Mouse (Mus musculus) hindbrain, embryonic 15.5 days (tissue): ENCODE results near the gene Mindy4. TPM values are rescaled to one million over a fixed set of nuclear protein-coding genes. Genes with fewer than 3 reads are reported as not detected.

ENCODE experiments used
- ATAC-seq: fragments of 200-750 bp; cut with Nextera tagmentation; 2 replicates; pipeline ENCODE4 v1.8.0; 2017; ENCODE audit warnings: low read depth, moderate number of reproducible peaks, moderate TSS enrichment; ENCODE audit not compliant: low FRiP score
- H3K27ac ChIP-seq: fragments of 300-500 bp; sonication (generic); replicated peaks from 2 replicates; pipeline ENCODE4 v1.5.1; 2015; ENCODE audit warnings: mild to moderate bottlenecking, inconsistent platforms
- H3K27me3 ChIP-seq: fragments of 300-500 bp; sonication (generic); 2 replicates; pipeline ENCODE4 v1.6.1; 2015; ENCODE audit warnings: control low read depth, inconsistent platforms
- H3K36me3 ChIP-seq: fragments of 300-500 bp; sonication (generic); 2 replicates; pipeline ENCODE4 v1.6.1; 2015; ENCODE audit warnings: control low read depth, inconsistent platforms
- H3K4me1 ChIP-seq: fragments of 300-500 bp; sonication (generic); replicated peaks from 2 replicates; pipeline ENCODE4 v1.6.1; 2015; ENCODE audit warnings: control low read depth, inconsistent platforms
- H3K4me2 ChIP-seq: fragments of 300-500 bp; sonication (generic); 2 replicates; pipeline ENCODE4 v1.6.1; 2015; ENCODE audit warnings: moderate library complexity, mild to moderate bottlenecking, inconsistent platforms
- H3K4me3 ChIP-seq: fragments of 300-500 bp; sonication (generic); 2 replicates; pipeline ENCODE4 v1.5.1; 2015; ENCODE audit warnings: mild to moderate bottlenecking, inconsistent platforms
- H3K9ac ChIP-seq: fragments of 300-500 bp; sonication (generic); 2 replicates; pipeline ENCODE4 v1.6.1; 2015; ENCODE audit warnings: inconsistent platforms
- H3K9me3 ChIP-seq: fragments of 300-500 bp; sonication (generic); 2 replicates; pipeline ENCODE4 v1.6.1; 2016; ENCODE audit warnings: control low read depth, inconsistent platforms
- WGBS: fragments of 180-500 bp; shearing (Covaris S2); methylation state at CpG from one replicate; pipeline ENCODE4 v1.1.7; 2015; 5-methylcytosine and 5-hydroxymethylcytosine counted together
- polyA plus RNA-seq: library from polyadenylated mRNA; unstranded; fragments of >200 nt; fragmentation: Nextera tagmentation; extraction: Ambion mirVana; gene quantifications from 2 replicates; pipeline ENCODE4 v1.2.1, GENCODE M21; 2015

Mindy4 gene
- polyA plus RNA-seq, 1 experiment from 2014 or later = 11.1 TPM

DNA sequence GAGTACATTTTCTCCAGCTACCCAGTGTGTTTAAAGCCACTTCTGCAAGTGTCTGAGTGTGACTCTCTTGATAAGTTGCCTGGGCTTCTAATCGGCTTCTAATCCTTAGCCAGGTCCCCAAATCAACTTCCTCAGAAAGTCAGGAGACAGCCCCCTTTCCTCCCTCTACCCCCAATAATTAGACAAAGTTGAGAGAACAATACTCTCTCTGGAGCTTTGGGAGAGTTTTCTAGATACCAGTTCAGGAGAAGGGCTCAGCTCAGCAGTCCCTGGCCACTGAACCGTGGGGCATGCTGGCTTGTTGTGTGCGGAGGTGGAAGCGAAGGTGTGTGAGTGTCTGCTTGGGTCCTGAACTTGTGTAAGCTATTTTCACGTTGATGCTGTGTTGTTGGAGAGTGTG lies 134.1 kb downstream of the Mindy4 start:
- Histone ChIP-seq H3K4me1 (peaks cover 18% of the 10 kb centered on the region), H3K27me3 (0 out of 2 replicates have a peak, but pooled peaks cover 3% of the 10 kb centered on the region), H3K9me3 (no peaks in the 10 kb centered on the region), H3K9ac (no peak overlapping the region), H3K4me2 (no peak overlapping the region), H3K27ac (no peak overlapping the region), H3K4me3 (no peak overlapping the region), H3K36me3 (no peaks in the 10 kb centered on the region)
- no peak for ATAC-seq
- 81% methylated on average over 5 of the region's 5 CpGs for WGBS

GRCm38 (mm10) chr6:55338077-55338476 lies 134.9 kb downstream of the Mindy4 start:
- 70% methylated on average over 6 of the region's 6 CpGs for WGBS
- Histone ChIP-seq H3K27me3 (0 out of 2 replicates have a peak, but pooled peaks cover 3% of the 10 kb centered on the region), H3K4me1 (peaks cover 16% of the 10 kb centered on the region), H3K4me3 (no peak overlapping the region), H3K27ac (no peak overlapping the region), H3K9ac (no peak overlapping the region), H3K4me2 (no peak overlapping the region), H3K9me3 (no peaks in the 10 kb centered on the region), H3K36me3 (no peaks in the 10 kb centered on the region)
- ATAC-seq = no peak

DNA sequence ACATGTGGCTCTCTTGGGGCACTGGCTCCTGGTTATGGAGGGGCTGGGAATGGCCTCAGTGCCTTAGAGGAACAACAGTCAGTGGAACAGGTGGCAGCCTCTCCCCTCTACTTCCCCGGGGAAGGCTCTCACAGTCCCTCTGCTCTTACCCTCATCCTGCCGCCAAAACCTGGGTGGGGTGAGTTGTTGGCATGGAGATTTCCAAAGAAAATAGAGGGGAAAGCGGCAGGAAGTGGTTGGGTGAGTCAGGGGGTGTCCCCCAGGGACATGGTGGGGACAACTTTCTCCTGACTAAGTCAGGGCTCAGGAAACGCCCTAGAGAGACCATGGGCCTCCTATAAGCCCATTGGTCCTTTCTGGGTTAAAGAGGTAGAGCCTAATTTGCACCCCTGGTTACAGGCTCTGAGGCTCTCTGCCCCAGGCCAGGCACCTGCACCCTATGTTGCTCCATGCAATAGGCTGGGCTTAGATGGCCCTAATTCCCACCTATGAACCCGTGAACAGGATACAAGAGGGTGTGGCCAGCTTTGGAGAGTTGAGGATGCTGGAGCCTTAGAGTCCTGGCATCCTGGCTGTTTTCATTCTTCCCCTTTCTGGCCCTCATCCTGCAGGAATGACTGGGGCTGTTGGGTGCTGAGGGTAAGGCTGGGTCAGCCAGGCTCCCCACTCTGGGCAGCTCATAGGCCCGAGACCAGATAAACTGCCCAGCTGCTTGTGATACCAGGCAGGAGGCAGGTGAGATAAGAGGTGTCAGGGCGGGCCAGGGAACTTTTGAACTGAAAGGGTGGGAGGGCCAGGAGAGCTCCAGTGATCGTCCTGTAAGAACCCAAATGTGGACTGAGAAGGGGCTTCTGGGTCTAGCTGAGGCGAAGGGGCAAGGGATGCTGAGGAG lies 136.0 kb downstream of the Mindy4 start:
- 82% methylated on average over 9 of the region's 9 CpGs for WGBS
- no peaks in the 10 kb centered on the region for H3K36me3 ChIP-seq
- H3K27me3 ChIP-seq = 0 out of 2 replicates have a peak, but pooled peaks cover 3% of the 10 kb centered on the region

GRCm38 (mm10) chr6:55341688-55342087 lies 138.5 kb downstream of the Mindy4 start:
- H3K9ac ChIP-seq = no peak overlapping the region
- H3K27me3 ChIP-seq = 0 out of 2 replicates have a peak, but pooled peaks cover 3% of the 10 kb centered on the region
- ATAC-seq = no peak
- no peaks in the 10 kb centered on the region for H3K36me3 ChIP-seq
- H3K4me3 ChIP-seq = no peak overlapping the region
- H3K4me1 ChIP-seq = peaks cover 11% of the 10 kb centered on the region
- 33% methylated on average over 5 of the region's 5 CpGs for WGBS
- no peak overlapping the region for H3K27ac ChIP-seq
- H3K9me3 ChIP-seq = no peaks in the 10 kb centered on the region
- H3K4me2 ChIP-seq = no peak overlapping the region

More for the DNA sequence above, 136.0 kb downstream of the Mindy4 start:
- H3K4me1 ChIP-seq = peaks cover 20% of the 10 kb centered on the region
- no peak for ATAC-seq
- H3K4me3 ChIP-seq = no peak overlapping the region
- no peaks in the 10 kb centered on the region for H3K9me3 ChIP-seq
- no peak overlapping the region for H3K27ac ChIP-seq
- no peak overlapping the region for H3K9ac ChIP-seq
- no peak overlapping the region for H3K4me2 ChIP-seq

GRCm38 (mm10) chr6:55342328-55342727 lies 139.1 kb downstream of the Mindy4 start:
- ATAC-seq = no peak
- Histone ChIP-seq H3K27ac (no peak overlapping the region), H3K9ac (no peak overlapping the region), H3K4me3 (no peak overlapping the region), H3K4me1 (peaks cover 11% of the 10 kb centered on the region), H3K27me3 (0 out of 2 replicates have a peak, but pooled peaks cover 3% of the 10 kb centered on the region), H3K36me3 (no peaks in the 10 kb centered on the region), H3K4me2 (no peak overlapping the region), H3K9me3 (no peaks in the 10 kb centered on the region)
- WGBS = 69% methylated on average over 9 of the region's 9 CpGs

GRCm38 (mm10) chr6:55343446-55343845 lies 140.3 kb downstream of the Mindy4 start:
- Histone ChIP-seq H3K27me3 (0 out of 2 replicates have a peak, but pooled peaks cover 3% of the 10 kb centered on the region), H3K4me1 (peaks cover 11% of the 10 kb centered on the region), H3K9ac (no peak overlapping the region), H3K27ac (no peak overlapping the region), H3K4me2 (no peak overlapping the region), H3K9me3 (no peaks in the 10 kb centered on the region), H3K36me3 (no peaks in the 10 kb centered on the region), H3K4me3 (no peak overlapping the region)
- WGBS = 77% methylated on average over 10 of the region's 10 CpGs
- no peak for ATAC-seq

DNA sequence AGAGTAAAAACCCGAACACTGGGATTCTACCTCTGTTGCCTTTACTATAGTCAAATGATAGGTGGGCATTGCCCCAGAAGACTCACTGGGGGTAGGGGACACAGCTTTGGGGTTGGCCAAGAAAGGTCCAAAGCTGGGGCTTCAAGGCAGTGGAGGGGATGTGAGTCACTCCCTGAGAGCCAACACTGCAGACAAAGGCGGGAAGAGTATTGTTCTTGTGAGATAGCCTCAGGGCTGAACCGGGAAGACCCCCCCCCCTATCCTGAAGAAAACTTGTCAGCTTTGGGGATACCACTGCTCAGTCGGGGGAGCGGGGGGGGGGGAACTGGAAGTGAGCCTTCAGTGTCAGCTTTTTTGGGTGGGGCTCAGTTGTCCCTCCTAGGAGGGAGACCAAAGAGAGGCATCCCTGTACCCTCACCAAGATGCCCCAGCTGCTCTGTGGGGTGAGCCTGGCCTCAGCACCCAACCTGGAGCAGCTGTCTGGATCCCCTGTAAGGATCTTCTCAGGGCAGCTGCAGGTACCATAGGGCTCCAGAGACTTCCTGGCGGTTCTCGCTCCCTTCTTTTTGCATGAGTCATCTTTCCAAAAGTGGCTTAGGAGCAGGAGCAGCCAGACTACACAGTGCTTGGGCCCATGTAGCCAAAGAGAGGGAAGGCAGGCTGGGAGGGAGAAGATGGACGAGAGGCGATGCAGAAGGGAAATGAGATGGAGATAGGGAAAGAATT lies 141.3 kb downstream of the Mindy4 start:
- Histone ChIP-seq H3K36me3 (no peaks in the 10 kb centered on the region), H3K4me2 (no peak overlapping the region), H3K9me3 (no peaks in the 10 kb centered on the region), H3K27ac (no peak overlapping the region), H3K9ac (no peak overlapping the region), H3K4me1 (peaks cover 11% of the 10 kb centered on the region), H3K4me3 (no peak overlapping the region), H3K27me3 (0 out of 2 replicates have a peak, but pooled peaks cover 2% of the 10 kb centered on the region)
- 92% methylated on average over 9 of the region's 9 CpGs for WGBS
- no peak for ATAC-seq

- H3K4me2 ChIP-seq = no peak overlapping the region
- H3K9ac ChIP-seq = no peak overlapping the region
- 92% methylated on average over 10 of the region's 10 CpGs for WGBS
- H3K27me3 ChIP-seq = no peaks in the 10 kb centered on the region
- H3K4me3 ChIP-seq = no peak overlapping the region
- peaks cover 11% of the 10 kb centered on the region for H3K4me1 ChIP-seq
- H3K27ac ChIP-seq = no peak overlapping the region
- ATAC-seq = no peak
- no peaks in the 10 kb centered on the region for H3K9me3 ChIP-seq
- no peaks in the 10 kb centered on the region for H3K36me3 ChIP-seq
Measured at GRCm38 (mm10) chr6:55345264-55345663, 142.1 kb downstream of the Mindy4 start.

DNA sequence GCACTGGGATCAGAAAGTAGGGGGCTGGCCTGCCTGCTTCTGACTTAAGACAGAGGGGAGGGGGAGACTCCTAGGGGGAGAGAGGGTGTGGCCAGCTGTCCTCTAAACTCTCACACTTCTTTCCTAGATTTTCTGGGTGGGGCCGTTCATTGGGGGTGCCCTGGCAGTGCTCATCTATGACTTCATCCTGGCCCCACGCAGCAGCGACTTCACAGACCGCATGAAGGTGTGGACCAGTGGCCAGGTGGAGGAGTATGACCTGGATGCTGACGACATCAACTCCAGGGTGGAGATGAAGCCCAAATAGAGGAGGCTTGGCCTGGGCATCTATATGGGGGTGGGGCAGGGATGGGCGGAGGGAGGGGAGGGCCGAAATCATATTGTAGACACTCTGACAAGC lies 143.3 kb downstream of the Mindy4 start:
- Histone ChIP-seq H3K4me3 (no peak overlapping the region), H3K4me2 (no peak overlapping the region), H3K27me3 (no peaks in the 10 kb centered on the region), H3K36me3 (no peaks in the 10 kb centered on the region), H3K9me3 (no peaks in the 10 kb centered on the region), H3K27ac (no peak overlapping the region), H3K9ac (no peak overlapping the region), H3K4me1 (peaks cover 11% of the 10 kb centered on the region)
- ATAC-seq = no peak
- 92% methylated on average over 7 of the region's 7 CpGs for WGBS

GRCm38 (mm10) chr6:55347711-55348571 lies 144.8 kb downstream of the Mindy4 start:
- H3K4me2 ChIP-seq = no peak overlapping the region
- H3K36me3 ChIP-seq = no peaks in the 10 kb centered on the region
- H3K4me1 ChIP-seq = 0 out of 2 replicates have a peak, but pooled peaks cover 4% of the 10 kb centered on the region
- H3K9ac ChIP-seq = no peak overlapping the region
- ATAC-seq = no peak
- 86% methylated on average over 5 of the region's 5 CpGs for WGBS
- no peaks in the 10 kb centered on the region for H3K27me3 ChIP-seq
- no peaks in the 10 kb centered on the region for H3K9me3 ChIP-seq
- H3K27ac ChIP-seq = no peak overlapping the region
- no peak overlapping the region for H3K4me3 ChIP-seq

DNA sequence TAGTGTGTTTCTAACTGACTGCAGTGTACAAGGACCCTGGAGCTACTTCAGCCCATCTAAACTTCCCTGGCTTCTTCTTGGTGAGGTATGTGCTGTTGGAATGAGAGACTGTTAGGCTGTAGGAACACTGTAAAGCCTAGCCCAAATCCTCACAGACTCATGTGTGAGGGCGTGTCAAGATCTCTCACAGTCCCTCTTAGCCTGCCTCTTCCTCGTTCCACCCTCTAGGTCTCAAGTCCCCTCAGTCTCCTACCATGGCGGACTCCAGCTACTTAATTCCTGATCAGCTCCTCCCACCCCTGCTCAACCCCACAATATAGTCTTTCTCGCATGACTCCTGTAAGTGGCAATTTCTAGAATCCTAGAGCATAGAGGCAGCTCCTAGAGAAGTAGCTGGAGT lies 146.0 kb downstream of the Mindy4 start:
- H3K4me2 ChIP-seq = no peak overlapping the region
- no peaks in the 10 kb centered on the region for H3K9me3 ChIP-seq
- 90% methylated on average over 4 of the region's 4 CpGs for whole genome bisulfite sequencing
- no peak overlapping the region for H3K4me3 ChIP-seq
- H3K27ac ChIP-seq = no peak overlapping the region
- no peaks in the 10 kb centered on the region for H3K27me3 ChIP-seq
- no peaks in the 10 kb centered on the region for H3K36me3 ChIP-seq
- H3K9ac ChIP-seq = no peak overlapping the region
- ATAC-seq = no peak
- no peaks in the 10 kb centered on the region for H3K4me1 ChIP-seq
